ENCODE assay signal across 14 mouse cellular contexts in genomic region chr8:120525135-120525534, GRCm38 (mm10).
A peak's percentile ranks its signal among the peaks of the same experiment; 100 is the strongest.
DNase-seq lines count a peak whose midpoint lies in the region; ATAC-seq and TF ChIP-seq lines count a peak whose summit lies in the region.
"Had no signal": no experiment of that assay in that cellular context is flagged by ENCODE, and none has a peak within 500 bp of the region (broad histone marks: within the 10 kb centered on the region; RNA-seq: fewer than 3 reads in every experiment).

No protein-coding gene starts in this region.

- H3K36me3 ChIP-seq in liver, embryonic 11.5 days (ENCODE audit: control insufficient read depth, insufficient read depth, low read length) = no peaks in the 10 kb centered on the region
- no peaks in the 10 kb centered on the region for H3K36me3 ChIP-seq in liver, postnatal 0 days (replicated peaks; ENCODE audit: insufficient read depth, low read length)
- H3K36me3 ChIP-seq in erythroblast, embryonic 14.5 days (ENCODE audit: control insufficient read depth) = peaks cover 89% of the 10 kb centered on the region
- peaks cover 91% of the 10 kb centered on the region for H3K36me3 ChIP-seq in megakaryocyte, embryonic 14.5 days (replicated peaks; ENCODE audit: low read length)

- peak overlapping the region; percentile 73 for H3K27ac ChIP-seq in gastrocnemius, adult 2 months
- H3K27ac ChIP-seq in liver, embryonic 11.5 days (ENCODE audit: low read depth, low read length) = peak overlapping the region; percentile 11; the same call in 1 of the 2 replicates
- H3K27ac ChIP-seq in liver, postnatal 0 days (ENCODE audit: low read depth) = no peak overlapping the region

- TF ChIP-seq EP300 in liver, postnatal 0 days (IDR thresholded peaks at IDR 0.05; ENCODE audit: low read depth) = no peak

- peak overlapping the region; percentile 35 for H3K4me2 ChIP-seq in liver, embryonic 11.5 days
- no peak overlapping the region for H3K4me2 ChIP-seq in liver, postnatal 0 days (ENCODE audit: low read depth, low read length)
- H3K4me2 ChIP-seq: lung, embryonic 14.5 days had no signal

- 50% methylated on average over 1 of the region's 1 CpGs for WGBS in liver, embryonic 11.5 days
- WGBS in liver, postnatal 0 days (ENCODE audit: insufficient replicate concordance) = 36% methylated on average over 1 of the region's 1 CpGs

- peak; percentile 65 for ATAC-seq in liver, embryonic 11.5 days (replicated peaks; ENCODE audit: low FRiP score)
- ATAC-seq in liver, postnatal 0 days = no peak
- ATAC-seq: activated CD4-positive, CD25-positive, alpha-beta regulatory T cell, adult 4 months; hindbrain, postnatal 0 days had no signal

- H3K4me1 ChIP-seq in liver, embryonic 11.5 days (replicated peaks; ENCODE audit: control insufficient read depth, insufficient read depth, low read length) = peaks cover 86% of the 10 kb centered on the region
- peaks cover 29% of the 10 kb centered on the region for H3K4me1 ChIP-seq in liver, postnatal 0 days (ENCODE audit: insufficient read depth)
- peaks cover 90% of the 10 kb centered on the region for H3K4me1 ChIP-seq in erythroblast, embryonic 14.5 days (ENCODE audit: control insufficient read depth)
- H3K4me1 ChIP-seq in megakaryocyte, embryonic 14.5 days = peaks cover 100% of the 10 kb centered on the region

- no peak for DNase-seq in gastrocnemius, adult 2 months
- no peak for DNase-seq in gastrocnemius, adult 18-20 months (ENCODE audit: low spot score)
- DNase-seq in liver, embryonic 11.5 days (ENCODE audit: low spot score) = no peak
- no peak for DNase-seq in liver, postnatal 0 days
- DNase-seq in urinary bladder, postnatal 14 days (ENCODE audit: low spot score) = no peak
- DNase-seq in cerebellum, postnatal 4 days (ENCODE audit: low spot score in 2 of 2) = no peak
- DNase-seq: layer of hippocampus, adult 9-11 months; lung, embryonic 14.5 days; right cerebral cortex, adult 18-20 months; thymus, adult 2 months had no signal

- no peaks in the 10 kb centered on the region for H3K27me3 ChIP-seq in liver, embryonic 11.5 days (replicated peaks; ENCODE audit: control insufficient read depth, insufficient read depth, low read length)
- no peaks in the 10 kb centered on the region for H3K27me3 ChIP-seq in liver, postnatal 0 days (ENCODE audit: insufficient read depth, low read length)
- no peaks in the 10 kb centered on the region for H3K27me3 ChIP-seq in erythroblast, embryonic 14.5 days (ENCODE audit: control insufficient read depth)
- no peaks in the 10 kb centered on the region for H3K27me3 ChIP-seq in megakaryocyte, embryonic 14.5 days (replicated peaks)

- TF ChIP-seq CTCF in gastrocnemius, adult 2 months (IDR thresholded peaks at IDR 0.05) = no peak
- TF ChIP-seq CTCF in liver, postnatal 0 days (IDR thresholded peaks at IDR 0.05; ENCODE audit: low read depth) = no peak

- H3K9me3 ChIP-seq in liver, embryonic 11.5 days (ENCODE audit: control insufficient read depth, low read length) = no peaks in the 10 kb centered on the region
- no peaks in the 10 kb centered on the region for H3K9me3 ChIP-seq in liver, postnatal 0 days (ENCODE audit: low read length)
- H3K9me3 ChIP-seq in erythroblast, embryonic 14.5 days (ENCODE audit: control insufficient read depth, low read length) = no peaks in the 10 kb centered on the region
- no peaks in the 10 kb centered on the region for H3K9me3 ChIP-seq in megakaryocyte, embryonic 14.5 days

- H3K9ac ChIP-seq in liver, embryonic 11.5 days (ENCODE audit: low read depth, low read length) = no peak overlapping the region
- no peak overlapping the region for H3K9ac ChIP-seq in liver, postnatal 0 days (replicated peaks)
- H3K9ac ChIP-seq: lung, embryonic 14.5 days had no signal

- intact Hi-C loops in gastrocnemius, adult 2 months (cut with DNase I) = no loop called here

- no peak overlapping the region for H3K4me3 ChIP-seq in gastrocnemius, adult 2 months
- no peak overlapping the region for H3K4me3 ChIP-seq in liver, embryonic 11.5 days (ENCODE audit: low read depth, low read length)
- H3K4me3 ChIP-seq in liver, postnatal 0 days (ENCODE audit: low read depth, low read length) = no peak overlapping the region
- peak overlapping the region; percentile 24 for H3K4me3 ChIP-seq in erythroblast, embryonic 14.5 days (replicated peaks)
- H3K4me3 ChIP-seq in megakaryocyte, embryonic 14.5 days (replicated peaks) = peak overlapping the region; percentile 84

Comparison
In these comparisons a context has a peak if more than half of its experiments do, and no peak if none do; other contexts are left out.
1. H3K4me3 ChIP-seq: peak in erythroblast, embryonic 14.5 days (single experiment) and megakaryocyte, embryonic 14.5 days (single experiment); none in gastrocnemius, adult 2 months (single experiment), liver, embryonic 11.5 days (single experiment) and liver, postnatal 0 days (single experiment).